Mouse (Mus musculus) hindbrain, embryonic 14.5 days (tissue): ENCODE measurements at regions not wholly inside any gene's neighbourhood (a gene's known extent, or its start where the extent isn't known, plus 50 kb on each side); places are given as distances from the start of the nearest gene placed in this dataset.

Experiments
- ATAC-seq: fragments of 200-750 bp; cut with Nextera tagmentation; 2 replicates; pipeline ENCODE4 v1.8.0; 2017; ENCODE audit warnings: moderate number of reproducible peaks, mild to moderate bottlenecking, moderate TSS enrichment, moderate library complexity; ENCODE audit not compliant: low FRiP score
- DNase-seq: peaks from one replicate; pipeline ENCODE4 v3.0.0-alpha.2; 2015; ENCODE audit warnings: low spot score
- H3K27ac ChIP-seq: fragments of 300-500 bp; sonication (generic); 2 replicates; pipeline ENCODE4 v1.5.1; 2014; ENCODE audit warnings: mild to moderate bottlenecking, moderate library complexity
- H3K27me3 ChIP-seq: fragments of 300-500 bp; sonication (generic); 2 replicates; pipeline ENCODE4 v1.6.1; 2014; ENCODE audit warnings: mild to moderate bottlenecking, low read length, mixed read lengths; ENCODE audit not compliant: control insufficient read depth, insufficient read depth
- H3K36me3 ChIP-seq: fragments of 300-500 bp; sonication (generic); replicated peaks from 2 replicates; pipeline ENCODE4 v1.6.1; 2014; ENCODE audit not compliant: control insufficient read depth, insufficient read depth
- H3K4me1 ChIP-seq: fragments of 300-500 bp; sonication (generic); replicated peaks from 2 replicates; pipeline ENCODE4 v1.6.1; 2014; ENCODE audit warnings: antibody characterized with exemption, low read length, mixed read lengths; ENCODE audit not compliant: control insufficient read depth, insufficient read depth
- H3K4me2 ChIP-seq: fragments of 300-500 bp; sonication (generic); replicated peaks from 2 replicates; pipeline ENCODE4 v1.6.1; 2014; ENCODE audit warnings: mild to moderate bottlenecking, moderate library complexity
- H3K4me3 ChIP-seq: fragments of 300-500 bp; sonication (generic); replicated peaks from 2 replicates; pipeline ENCODE4 v1.5.1; 2014; ENCODE audit warnings: mild to moderate bottlenecking, low read length
- H3K9ac ChIP-seq: fragments of 300-500 bp; sonication (generic); 2 replicates; pipeline ENCODE4 v1.6.1; 2014
- H3K9me3 ChIP-seq: fragments of 300-500 bp; sonication (generic); 2 replicates; pipeline ENCODE4 v1.6.1; 2016; ENCODE audit warnings: low read length; ENCODE audit not compliant: control insufficient read depth
- WGBS: fragments of 180-500 bp; shearing (Covaris S2); extraction: QIAGEN DNeasy Blood & Tissue Kit; methylation state at CpG from one replicate; pipeline ENCODE4 v1.1.7; 2014; 5-methylcytosine and 5-hydroxymethylcytosine counted together

- no peak overlapping the region for H3K9ac ChIP-seq
- no peaks in the 10 kb centered on the region for H3K36me3 ChIP-seq
- no peak overlapping the region for H3K27ac ChIP-seq
- ATAC-seq (no peak), DNase-seq (no peak)
- H3K4me3 ChIP-seq = no peak overlapping the region
- WGBS = 91% methylated on average over 4 of the region's 4 CpGs
- H3K4me1 ChIP-seq = 0 out of 2 replicates have a peak, but pooled peaks cover 2% of the 10 kb centered on the region
- no peak overlapping the region for H3K4me2 ChIP-seq
- H3K27me3 ChIP-seq = no peaks in the 10 kb centered on the region
- H3K9me3 ChIP-seq = no peaks in the 10 kb centered on the region
Observed at GRCm38 (mm10) chr13:110529624-110530023, 134.8 kb downstream of the Plk2 start.

- Histone ChIP-seq H3K9me3 (no peaks in the 10 kb centered on the region), H3K4me2 (no peak overlapping the region), H3K36me3 (no peaks in the 10 kb centered on the region), H3K27ac (no peak overlapping the region), H3K4me1 (peaks cover 7% of the 10 kb centered on the region; the same call in 1 of the 2 replicates), H3K27me3 (no peaks in the 10 kb centered on the region), H3K9ac (no peak overlapping the region), H3K4me3 (no peak overlapping the region)
- DNase-seq (no peak), ATAC-seq (no peak)
- WGBS = 10% methylated on average over 7 of the region's 7 CpGs
Observed at GRCm38 (mm10) chr13:110534320-110534764, 139.5 kb downstream of the Plk2 start.

- Histone ChIP-seq H3K4me1 (peaks cover 11% of the 10 kb centered on the region; the same call in 1 of the 2 replicates), H3K4me2 (no peak overlapping the region), H3K36me3 (no peaks in the 10 kb centered on the region), H3K9me3 (no peaks in the 10 kb centered on the region), H3K27me3 (no peaks in the 10 kb centered on the region), H3K4me3 (no peak overlapping the region), H3K9ac (no peak overlapping the region), H3K27ac (no peak overlapping the region)
- WGBS = 77% methylated on average over 2 of the region's 2 CpGs
- DNase-seq = no peak
- ATAC-seq = no peak
Observed at GRCm38 (mm10) chr13:110535785-110536184, 140.9 kb downstream of the Plk2 start.

DNA sequence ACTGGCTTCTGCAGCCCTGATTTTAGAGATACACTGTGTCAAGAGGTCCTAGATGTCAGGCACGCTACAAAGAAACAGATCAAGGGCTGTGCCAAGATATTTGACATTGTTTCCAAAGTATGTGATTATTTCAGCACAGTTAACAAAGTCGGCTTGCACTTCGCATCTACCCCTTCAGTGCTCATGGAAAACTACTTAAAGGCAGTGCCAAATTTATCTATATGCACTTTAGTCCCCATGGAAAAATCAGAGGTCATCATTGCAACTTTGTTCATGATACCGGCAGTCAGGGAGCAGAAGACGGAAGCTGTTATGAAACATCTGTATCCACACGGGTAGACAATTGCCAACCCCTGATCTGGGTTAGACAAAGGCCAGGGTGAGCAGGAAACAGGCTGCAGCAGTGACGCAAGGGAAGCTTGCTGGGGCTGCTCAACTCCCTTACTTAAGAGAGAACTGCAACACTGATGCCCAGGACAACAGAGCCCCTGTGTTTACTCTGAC is 143.2 kb downstream of the Plk2 start:
- H3K4me3 ChIP-seq = no peak overlapping the region
- H3K4me2 ChIP-seq = no peak overlapping the region
- DNase-seq (no peak), ATAC-seq (no peak)
- no peaks in the 10 kb centered on the region for H3K27me3 ChIP-seq
- 65% methylated on average over 7 of the region's 7 CpGs for WGBS
- peaks cover 15% of the 10 kb centered on the region for H3K4me1 ChIP-seq
- no peaks in the 10 kb centered on the region for H3K36me3 ChIP-seq
- no peak overlapping the region for H3K27ac ChIP-seq
- H3K9ac ChIP-seq = no peak overlapping the region
- H3K9me3 ChIP-seq = no peaks in the 10 kb centered on the region

DNA sequence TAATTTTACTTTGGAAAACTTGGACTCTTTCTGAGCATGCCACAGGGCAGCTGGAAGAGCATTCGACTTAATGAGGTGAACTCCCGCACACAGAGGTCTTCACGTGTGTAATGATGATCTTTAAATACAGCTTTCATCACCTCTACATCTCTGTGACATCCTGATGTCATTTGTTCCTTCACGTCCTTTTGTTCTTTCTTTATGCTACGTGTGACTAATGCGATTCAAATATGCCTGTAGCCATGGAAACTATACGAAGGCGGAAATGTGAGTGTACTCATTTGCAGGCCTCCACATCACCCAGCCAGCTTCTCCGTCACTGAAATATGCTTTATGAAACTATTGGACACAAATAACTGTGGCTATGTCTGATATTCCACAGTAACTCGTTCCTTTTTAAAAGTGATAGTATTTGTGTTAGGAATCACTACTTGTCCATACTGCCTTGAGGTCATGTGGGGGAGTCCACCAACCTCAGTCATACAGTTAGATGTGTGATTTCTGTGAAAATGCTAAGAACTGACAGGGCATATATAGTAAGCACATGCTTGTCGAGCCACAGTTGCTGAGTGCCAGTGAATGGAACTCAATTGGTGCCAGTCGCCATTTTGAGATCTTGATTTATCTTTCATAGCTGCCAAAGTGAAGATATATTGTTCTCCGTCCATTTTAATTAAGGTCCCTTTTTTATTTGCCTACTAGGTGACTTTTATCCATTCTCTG is 145.9 kb downstream of the Plk2 start:
- Histone ChIP-seq H3K4me2 (no peak overlapping the region), H3K9ac (no peak overlapping the region), H3K4me1 (peaks cover 12% of the 10 kb centered on the region), H3K36me3 (no peaks in the 10 kb centered on the region), H3K27me3 (no peaks in the 10 kb centered on the region), H3K9me3 (no peaks in the 10 kb centered on the region), H3K4me3 (no peak overlapping the region), H3K27ac (no peak overlapping the region)
- ATAC-seq (no peak), DNase-seq (peak; percentile 50)
- 38% methylated on average over 13 of the region's 13 CpGs for WGBS

DNA sequence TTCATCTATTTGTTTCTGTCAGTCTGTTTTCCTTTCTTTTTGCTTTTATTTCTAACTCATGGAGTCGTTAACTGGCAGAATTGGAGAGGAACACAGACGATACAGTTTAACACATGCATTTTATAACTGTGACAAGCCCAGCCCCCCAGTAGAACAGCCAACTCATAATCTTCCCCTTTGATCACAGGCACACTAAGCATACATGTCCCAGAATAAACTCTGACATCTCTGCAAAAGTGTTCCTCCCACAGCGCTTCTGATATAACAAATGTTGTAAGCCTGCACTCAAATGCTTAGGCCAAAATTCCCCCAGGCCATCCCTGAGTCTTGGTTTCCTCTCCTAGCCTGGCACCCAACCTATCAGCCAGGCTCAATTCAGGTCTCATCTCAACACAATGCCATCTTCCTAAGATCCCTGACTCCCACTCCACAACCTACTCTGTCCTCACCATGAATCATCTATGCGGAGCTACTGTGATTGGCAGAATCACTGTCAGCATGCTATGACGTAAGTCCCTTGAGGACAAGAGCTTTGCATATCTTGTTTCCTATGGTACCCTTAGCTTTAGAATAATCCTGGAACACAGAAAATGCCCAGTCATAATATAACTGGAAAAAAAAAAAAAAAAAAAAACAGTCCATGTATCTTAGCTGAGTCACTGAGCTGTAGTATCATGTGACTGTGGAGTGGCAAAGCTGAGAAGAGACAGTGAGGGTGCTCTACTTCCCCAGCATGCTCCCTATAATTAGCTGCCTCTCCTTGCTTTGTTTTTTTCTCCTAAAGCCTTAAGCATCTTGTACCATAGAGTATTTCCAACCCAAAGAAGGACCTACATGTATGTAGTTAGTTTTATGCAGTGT is 146.7 kb downstream of the Plk2 start:
- H3K27me3 ChIP-seq = no peaks in the 10 kb centered on the region
- DNase-seq (no peak), ATAC-seq (no peak)
- peaks cover 12% of the 10 kb centered on the region for H3K4me1 ChIP-seq
- no peaks in the 10 kb centered on the region for H3K9me3 ChIP-seq
- no peak overlapping the region for H3K4me2 ChIP-seq
- H3K36me3 ChIP-seq = no peaks in the 10 kb centered on the region
- WGBS = 76% methylated on average over 5 of the region's 5 CpGs
- H3K4me3 ChIP-seq = no peak overlapping the region
- H3K27ac ChIP-seq = no peak overlapping the region
- no peak overlapping the region for H3K9ac ChIP-seq

- H3K9me3 ChIP-seq = no peaks in the 10 kb centered on the region
- no peak for ATAC-seq
- H3K27ac ChIP-seq = no peak overlapping the region
- H3K27me3 ChIP-seq = no peaks in the 10 kb centered on the region
- peaks cover 12% of the 10 kb centered on the region for H3K4me1 ChIP-seq
- no peak for DNase-seq
- no peak overlapping the region for H3K4me2 ChIP-seq
- no peak overlapping the region for H3K4me3 ChIP-seq
- no peaks in the 10 kb centered on the region for H3K36me3 ChIP-seq
- 90% methylated on average over 5 of the region's 5 CpGs for WGBS
- no peak overlapping the region for H3K9ac ChIP-seq
Observed at GRCm38 (mm10) chr13:110542303-110543065, 147.6 kb downstream of the Plk2 start.

DNA sequence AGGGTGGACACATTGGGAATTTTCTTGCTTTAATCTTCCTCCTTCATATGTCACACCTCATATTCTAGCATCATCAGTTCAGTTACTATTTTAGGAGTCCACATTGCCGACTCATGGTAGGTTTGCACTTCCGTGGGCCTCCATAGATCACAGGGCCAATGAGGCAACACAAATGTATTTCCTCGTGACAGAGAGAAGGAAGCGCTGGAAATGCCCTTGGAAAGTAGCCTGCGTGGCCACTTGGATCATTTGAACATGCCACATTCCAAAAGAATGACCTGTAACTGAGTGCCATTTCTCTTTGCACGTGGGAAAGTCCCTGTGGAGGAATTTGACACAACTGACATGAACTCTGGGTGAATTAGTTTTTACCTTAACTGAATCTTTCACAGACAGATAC is 150.6 kb downstream of the Plk2 start:
- no peak overlapping the region for H3K9ac ChIP-seq
- H3K4me2 ChIP-seq = no peak overlapping the region
- no peak overlapping the region for H3K27ac ChIP-seq
- peaks cover 6% of the 10 kb centered on the region for H3K4me1 ChIP-seq
- WGBS = 79% methylated on average over 6 of the region's 6 CpGs
- H3K27me3 ChIP-seq = no peaks in the 10 kb centered on the region
- no peak overlapping the region for H3K4me3 ChIP-seq
- H3K9me3 ChIP-seq = no peaks in the 10 kb centered on the region
- DNase-seq (no peak), ATAC-seq (no peak)
- H3K36me3 ChIP-seq = no peaks in the 10 kb centered on the region
